Mouse (Mus musculus) cortical plate, adult 2 months (tissue): ENCODE measurements around the gene Itga3. TPM values are rescaled to one million over a fixed set of nuclear protein-coding genes. Genes with fewer than 3 reads are reported as not detected.
A peak's percentile ranks its signal among the peaks of the same experiment; 100 is the strongest.

ENCODE experiments used
- H3K27ac ChIP-seq: fragments of 200-500 bp; 2 replicates; pipeline ENCODE4 v1.5.1; 2012; ENCODE audit warnings: low read length, control low read depth, inconsistent platforms; ENCODE audit not compliant: insufficient read depth
- H3K4me1 ChIP-seq: fragments of 200-500 bp; 2 replicates; pipeline ENCODE4 v1.6.1; 2011; ENCODE audit warnings: low read length; ENCODE audit not compliant: control insufficient read depth, insufficient read depth
- H3K4me3 ChIP-seq: fragments of 200-500 bp; 2 replicates; pipeline ENCODE4 v1.5.1; 2011; ENCODE audit warnings: mild to moderate bottlenecking, low read length, control low read depth; ENCODE audit not compliant: insufficient read depth
- CTCF ChIP-seq: fragments of 200-500 bp; IDR thresholded peaks from 2 replicates; pipeline ENCODE4 v1.5.1; 2011; ENCODE audit warnings: mild to moderate bottlenecking, control low read depth, low read length; ENCODE audit not compliant: insufficient read depth; ENCODE audit errors: extremely low read depth
- POLR2A ChIP-seq: fragments of 200-500 bp; IDR thresholded peaks from 2 replicates; pipeline ENCODE4 v1.6.1; 2011; ENCODE audit warnings: mild to moderate bottlenecking, low read length, control low read depth; ENCODE audit not compliant: insufficient read depth; ENCODE audit errors: extremely low read depth
- polyA plus RNA-seq: library from polyadenylated mRNA; depleted of rRNA; stranded (reverse); fragments of >200 nt; gene quantifications from 2 replicates; pipeline ENCODE4 v1.2.3, GENCODE M21; 2012

Gene Itga3
- polyA plus RNA-seq, 1 experiment, result 15.3 TPM

GRCm38 (mm10) chr11:95071266-95071665, 5.3 kb downstream of the Itga3 start:
- Histone ChIP-seq H3K27ac (no peak overlapping the region), H3K4me1 (no peaks in the 10 kb centered on the region), H3K4me3 (no peak overlapping the region)
- TF ChIP-seq POLR2A (no peak), CTCF (no peak)

DNA sequence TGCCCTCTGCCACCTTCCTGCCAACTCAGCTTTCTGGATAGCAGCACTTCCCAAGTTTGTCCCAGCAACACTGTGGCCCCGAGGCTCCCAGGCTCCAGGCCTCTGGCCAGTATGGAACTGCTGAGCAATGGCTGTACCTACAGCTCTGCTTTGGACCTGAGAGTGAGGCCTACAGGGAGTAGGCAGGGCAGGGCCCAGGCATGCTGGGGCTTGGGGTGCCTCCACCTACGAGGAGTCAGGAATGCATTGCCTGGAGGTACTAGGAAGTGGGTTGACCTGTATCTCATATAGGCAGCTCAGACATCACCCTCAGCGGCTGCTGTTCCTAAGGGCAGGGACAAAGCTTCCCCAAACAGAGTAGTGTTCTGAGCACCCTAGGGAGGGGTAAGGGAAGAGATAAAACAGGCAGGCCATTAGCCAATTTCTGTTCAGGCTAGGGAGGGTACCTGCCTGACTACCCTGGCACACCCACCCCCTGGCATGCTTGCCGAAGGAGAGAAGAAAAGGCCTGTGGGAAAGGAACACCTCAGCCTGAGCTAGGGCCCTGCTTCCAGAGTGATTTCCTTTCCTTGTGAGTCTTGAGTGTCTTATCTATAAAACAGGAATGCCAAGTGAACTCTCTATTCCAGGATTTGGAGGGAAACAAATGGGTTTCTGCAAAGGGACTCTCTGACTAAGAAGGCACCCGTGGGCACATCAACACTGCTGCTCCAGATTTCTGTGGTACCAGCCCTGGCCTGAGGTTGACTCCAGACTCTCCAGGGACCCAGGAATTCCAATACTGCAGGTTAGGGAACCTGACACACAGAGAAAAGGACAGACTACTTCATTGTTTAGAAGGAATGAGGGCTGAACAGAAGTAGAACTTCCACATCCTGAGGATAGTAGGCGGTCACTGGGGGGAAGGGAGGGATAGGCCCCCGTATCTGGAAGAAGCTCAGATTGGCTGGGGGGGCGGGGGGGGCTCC, 6.2 kb downstream of the Itga3 start:
- Histone ChIP-seq H3K4me3 (no peak overlapping the region), H3K4me1 (no peaks in the 10 kb centered on the region), H3K27ac (no peak overlapping the region)
- no peak for TF ChIP-seq CTCF
- TF ChIP-seq POLR2A, result no peak

GRCm38 (mm10) chr11:95069226-95069957, 7.2 kb downstream of the Itga3 start:
- H3K4me3 ChIP-seq, result no peak overlapping the region
- H3K27ac ChIP-seq, result no peak overlapping the region
- TF ChIP-seq CTCF, result no peak
- TF ChIP-seq POLR2A, result no peak
- no peaks in the 10 kb centered on the region for H3K4me1 ChIP-seq

- Histone ChIP-seq H3K4me1 (no peaks in the 10 kb centered on the region), H3K27ac (no peak overlapping the region), H3K4me3 (no peak overlapping the region)
- TF ChIP-seq POLR2A (no peak), CTCF (no peak)
These were observed 19.7 kb downstream of the Itga3 start for GRCm38 (mm10) chr11:95056768-95057501.

GRCm38 (mm10) chr11:95053062-95053461, 23.5 kb downstream of the Itga3 start:
- H3K4me1 ChIP-seq, result no peaks in the 10 kb centered on the region
- no peak overlapping the region for H3K27ac ChIP-seq
- no peak for TF ChIP-seq POLR2A
- no peak for TF ChIP-seq CTCF
- no peak overlapping the region for H3K4me3 ChIP-seq

GRCm38 (mm10) chr11:95046980-95047680, 29.5 kb downstream of the Itga3 start:
- TF ChIP-seq CTCF (peak; percentile 87), POLR2A (no peak)
- H3K4me1 ChIP-seq, result no peaks in the 10 kb centered on the region
- H3K4me3 ChIP-seq, result no peak overlapping the region
- H3K27ac ChIP-seq, result no peak overlapping the region

DNA sequence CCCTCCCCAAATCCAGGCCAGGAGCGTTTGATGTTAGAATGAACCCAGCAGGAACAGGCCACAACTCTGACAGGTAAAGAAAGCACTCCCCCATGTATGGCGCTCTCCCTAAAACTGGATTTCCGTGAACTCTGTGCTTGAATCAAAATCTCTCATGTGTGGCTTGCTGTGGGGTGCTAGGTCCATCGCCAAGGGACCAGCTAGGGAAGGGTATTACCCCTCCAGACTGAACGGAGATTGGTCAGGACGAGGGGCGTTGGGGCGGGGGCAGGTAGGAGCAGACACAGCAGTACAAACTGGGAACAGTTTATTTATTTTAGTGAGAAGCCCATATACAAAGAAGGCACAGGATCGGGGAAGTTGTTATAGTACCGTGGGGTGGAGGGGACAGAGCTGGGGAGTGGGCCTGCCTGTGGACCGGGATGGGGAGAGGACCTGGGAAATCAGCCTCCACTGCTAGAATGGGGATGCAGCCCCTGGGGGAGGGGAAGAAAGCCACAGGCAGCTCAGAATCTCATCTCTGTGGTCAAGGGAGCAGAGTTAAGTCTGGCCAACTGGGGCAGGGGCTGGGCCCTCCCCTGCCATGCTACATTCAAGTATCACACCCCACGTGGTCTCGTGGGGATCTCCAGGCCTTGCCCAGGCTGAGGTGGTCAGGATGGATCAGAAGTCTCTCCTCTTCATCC, 32.3 kb downstream of the Itga3 start:
- Histone ChIP-seq H3K4me1 (peaks cover 2% of the 10 kb centered on the region; the same call in 1 of the 2 replicates), H3K4me3 (no peak overlapping the region), H3K27ac (no peak overlapping the region)
- TF ChIP-seq CTCF (no peak), POLR2A (no peak)

DNA sequence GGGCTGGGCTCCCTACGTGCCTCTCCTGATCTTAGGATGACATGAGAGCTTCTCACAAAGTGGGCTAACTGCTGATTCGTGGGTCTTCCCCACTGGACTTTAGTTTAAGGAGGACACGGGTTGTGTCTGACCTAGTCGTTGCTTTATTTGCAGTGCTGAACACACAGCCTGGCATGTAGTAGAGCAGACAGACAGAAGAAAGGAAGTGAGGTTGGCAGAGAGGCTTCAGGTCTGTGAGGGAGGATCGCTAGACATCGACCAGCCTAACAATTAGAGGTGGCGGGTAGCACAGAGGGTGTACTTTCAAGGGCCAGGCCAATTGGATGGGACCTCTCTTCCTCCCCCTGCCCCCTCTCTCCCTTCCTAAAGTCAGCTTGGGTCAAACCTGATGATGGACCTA, 33.0 kb downstream of the Itga3 start:
- TF ChIP-seq CTCF (no peak), POLR2A (no peak)
- H3K4me1 ChIP-seq, result peaks cover 2% of the 10 kb centered on the region; the same call in 1 of the 2 replicates

DNA sequence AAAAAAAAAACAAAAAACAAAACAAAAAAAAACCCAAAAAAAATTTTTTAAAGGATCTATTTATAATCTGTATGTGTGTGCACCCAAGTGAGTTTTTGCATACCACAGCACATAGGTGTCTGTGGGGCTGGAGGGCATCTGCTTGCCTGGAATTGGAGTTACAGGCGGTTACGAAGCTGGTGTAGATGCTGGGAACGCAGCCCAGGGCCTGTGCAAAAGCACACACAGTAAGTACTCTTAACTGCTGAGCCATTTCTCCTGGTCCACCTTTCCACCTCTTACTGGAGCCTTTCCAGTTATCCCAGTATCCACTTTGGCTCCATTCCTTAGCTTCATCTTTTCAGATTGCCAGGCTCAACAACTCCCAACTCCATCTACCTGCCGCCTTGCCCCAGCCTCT, 33.5 kb downstream of the Itga3 start:
- Histone ChIP-seq H3K4me3 (no peak overlapping the region), H3K27ac (no peak overlapping the region), H3K4me1 (peaks cover 2% of the 10 kb centered on the region; the same call in 1 of the 2 replicates)
- no peak for TF ChIP-seq CTCF
- no peak for TF ChIP-seq POLR2A

More for the DNA sequence above, 33.0 kb downstream of the Itga3 start:
- Histone ChIP-seq H3K27ac (no peak overlapping the region), H3K4me3 (no peak overlapping the region)
